Mouse (Mus musculus): ENCODE data around the gene Ckm. TPM values are rescaled to one million over a fixed set of nuclear protein-coding genes. Genes with fewer than 3 reads are reported as not detected.
A peak's percentile ranks its signal among the peaks of the same experiment; 100 is the strongest.

Gene Ckm
- polyA plus RNA-seq, 1 experiment: 0.08 TPM

DNA sequence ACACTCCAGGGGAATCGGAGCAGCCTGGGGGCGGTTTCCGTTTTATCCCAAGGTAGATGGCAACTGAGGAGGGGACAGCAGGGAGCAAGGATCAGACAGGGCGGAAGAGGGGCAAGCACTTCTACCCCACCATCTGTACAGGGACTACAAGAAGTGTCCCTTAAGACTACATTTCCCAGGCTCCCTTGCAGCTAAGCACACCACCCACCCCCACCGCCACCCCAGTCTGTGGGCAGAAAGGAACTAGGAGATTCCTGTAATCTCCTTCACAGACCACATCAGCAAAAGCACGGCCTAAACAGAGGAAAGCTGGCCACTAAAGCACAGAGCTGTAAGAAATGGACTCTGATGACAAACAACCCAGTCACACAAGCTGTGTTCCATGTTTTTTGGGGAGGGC lies 21.8 kb downstream of the Ckm start:
- no peak for DNase-seq
- no peak for TF ChIP-seq CTCF (IDR thresholded peaks at IDR 0.05; ENCODE audit: borderline replicate concordance, insufficient read depth, low read depth, low read length)
- no peak for TF ChIP-seq POLR2A (IDR thresholded peaks at IDR 0.05; ENCODE audit: borderline replicate concordance, insufficient read depth, low read length)
- WGBS: 81% methylated on average over 6 of the region's 6 CpGs
- H3K4me1 ChIP-seq (ENCODE audit: control insufficient read depth, insufficient read depth, low read length): no peaks in the 10 kb centered on the region
- H3K4me3 ChIP-seq (replicated peaks; ENCODE audit: insufficient read depth, low read depth, low read length): no peak overlapping the region
- no peaks in the 10 kb centered on the region for H3K27me3 ChIP-seq (ENCODE audit: control insufficient read depth, insufficient read depth, low read length)
- H3K27ac ChIP-seq (ENCODE audit: insufficient read depth, low read length): no peak overlapping the region

DNA sequence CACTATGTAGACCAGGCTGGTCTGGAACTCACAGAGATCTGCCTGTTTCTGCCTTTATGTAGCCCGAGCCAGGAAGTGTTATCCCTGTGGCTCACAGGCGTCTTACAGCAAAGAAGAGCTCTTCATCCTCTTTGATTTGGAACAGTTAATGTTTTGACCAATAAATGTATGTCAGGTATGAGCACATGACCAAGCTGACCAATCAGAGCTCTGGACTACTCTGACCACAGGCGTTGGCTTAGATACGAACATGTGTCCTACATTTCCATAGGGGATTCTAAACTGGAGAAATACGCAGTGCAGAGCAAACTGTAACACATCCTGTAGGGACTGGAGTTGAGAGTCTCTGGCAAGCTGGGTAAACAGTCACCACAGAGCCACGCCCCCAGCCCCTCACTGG lies 22.3 kb downstream of the Ckm start:
- Histone ChIP-seq H3K4me1 (ENCODE audit: control insufficient read depth, insufficient read depth, low read length) (no peaks in the 10 kb centered on the region), H3K27me3 (ENCODE audit: control insufficient read depth, insufficient read depth, low read length) (no peaks in the 10 kb centered on the region), H3K27ac (ENCODE audit: insufficient read depth, low read length) (no peak overlapping the region), H3K4me3 (replicated peaks; ENCODE audit: insufficient read depth, low read depth, low read length) (no peak overlapping the region)
- TF ChIP-seq CTCF (IDR thresholded peaks at IDR 0.05; ENCODE audit: borderline replicate concordance, insufficient read depth, low read depth, low read length) (no peak), POLR2A (IDR thresholded peaks at IDR 0.05; ENCODE audit: borderline replicate concordance, insufficient read depth, low read length) (no peak)
- WGBS: 84% methylated on average over 6 of the region's 6 CpGs
- DNase-seq: no peak

DNA sequence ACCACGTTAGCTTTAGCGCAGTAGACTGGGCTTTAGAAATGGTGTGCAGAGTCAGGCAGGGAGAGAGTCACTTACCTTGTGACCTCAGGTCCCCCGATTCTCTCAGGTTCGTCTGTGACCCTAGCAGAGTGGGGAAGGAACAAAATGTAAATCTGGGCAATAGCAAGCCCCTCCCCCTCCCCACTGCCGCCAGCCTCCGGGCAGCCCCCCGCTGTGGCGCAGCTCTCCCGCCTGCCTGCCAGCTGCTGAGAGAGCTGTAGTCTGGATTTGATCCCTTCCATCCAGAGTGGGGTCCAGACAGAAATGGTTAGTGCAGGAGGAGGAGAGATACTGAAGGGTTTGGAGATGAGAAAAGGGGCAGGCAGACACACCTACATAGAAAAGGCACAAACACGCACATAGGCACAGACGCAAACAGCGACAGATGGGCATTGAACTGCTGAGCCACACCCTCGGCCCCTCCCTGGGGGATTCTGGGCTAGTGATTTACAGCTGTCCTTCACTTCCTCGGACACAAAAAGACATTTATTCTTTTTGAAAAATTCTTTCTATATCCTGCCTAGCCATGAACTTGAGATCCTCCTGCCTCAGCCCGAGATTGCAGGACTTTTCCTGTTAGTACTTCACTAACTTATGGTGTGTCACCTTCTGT lies 23.5 kb downstream of the Ckm start:
- no peak for DNase-seq
- 42% methylated on average over 15 of the region's 15 CpGs for WGBS

GRCm38 (mm10) chr7:19429726-19430125 lies 25.1 kb downstream of the Ckm start:
- Histone ChIP-seq H3K27ac (ENCODE audit: insufficient read depth, low read length) (no peak overlapping the region), H3K4me3 (replicated peaks; ENCODE audit: insufficient read depth, low read depth, low read length) (no peak overlapping the region), H3K27me3 (ENCODE audit: control insufficient read depth, insufficient read depth, low read length) (no peaks in the 10 kb centered on the region), H3K4me1 (ENCODE audit: control insufficient read depth, insufficient read depth, low read length) (no peaks in the 10 kb centered on the region)
- TF ChIP-seq POLR2A (IDR thresholded peaks at IDR 0.05; ENCODE audit: borderline replicate concordance, insufficient read depth, low read length) (no peak), CTCF (IDR thresholded peaks at IDR 0.05; ENCODE audit: borderline replicate concordance, insufficient read depth, low read depth, low read length) (no peak)
- peak; percentile 51 to 63 for DNase-seq
- WGBS: 32% methylated on average over 8 of the region's 8 CpGs

More for the DNA sequence above, 23.5 kb downstream of the Ckm start:
- Histone ChIP-seq H3K27ac (ENCODE audit: insufficient read depth, low read length) (no peak overlapping the region), H3K27me3 (ENCODE audit: control insufficient read depth, insufficient read depth, low read length) (no peaks in the 10 kb centered on the region), H3K4me3 (replicated peaks; ENCODE audit: insufficient read depth, low read depth, low read length) (no peak overlapping the region), H3K4me1 (ENCODE audit: control insufficient read depth, insufficient read depth, low read length) (no peaks in the 10 kb centered on the region)
- no peak for TF ChIP-seq POLR2A (IDR thresholded peaks at IDR 0.05; ENCODE audit: borderline replicate concordance, insufficient read depth, low read length)
- no peak for TF ChIP-seq CTCF (IDR thresholded peaks at IDR 0.05; ENCODE audit: borderline replicate concordance, insufficient read depth, low read depth, low read length)

- Histone ChIP-seq H3K4me1 (ENCODE audit: control insufficient read depth, insufficient read depth, low read length) (no peaks in the 10 kb centered on the region), H3K27me3 (ENCODE audit: control insufficient read depth, insufficient read depth, low read length) (no peaks in the 10 kb centered on the region), H3K4me3 (replicated peaks; ENCODE audit: insufficient read depth, low read depth, low read length) (no peak overlapping the region), H3K27ac (ENCODE audit: insufficient read depth, low read length) (no peak overlapping the region)
- no peak for DNase-seq
- no peak for TF ChIP-seq CTCF (IDR thresholded peaks at IDR 0.05; ENCODE audit: borderline replicate concordance, insufficient read depth, low read depth, low read length)
- TF ChIP-seq POLR2A (IDR thresholded peaks at IDR 0.05; ENCODE audit: borderline replicate concordance, insufficient read depth, low read length): no peak
- 56% methylated on average over 6 of the region's 6 CpGs for WGBS
Measured at GRCm38 (mm10) chr7:19430402-19430801, 25.8 kb downstream of the Ckm start.

DNA sequence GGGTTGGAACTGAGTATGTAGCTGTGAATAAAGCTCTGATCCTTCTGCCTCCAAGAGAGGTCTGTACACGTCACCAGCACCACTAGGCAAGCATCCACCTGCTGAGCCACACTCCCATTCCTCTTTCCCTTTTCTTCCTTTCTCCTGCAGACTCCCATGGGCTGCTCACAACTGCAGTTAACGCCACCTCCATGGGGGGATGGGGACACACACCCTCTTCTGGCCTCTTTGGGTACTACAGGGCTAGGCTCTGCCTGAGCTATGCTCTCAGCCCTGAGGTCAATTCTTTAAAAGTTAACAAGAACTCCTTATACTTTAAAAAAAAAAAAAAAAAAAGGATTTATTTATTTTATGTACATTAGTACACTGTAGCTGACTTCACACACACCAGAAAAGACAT lies 27.9 kb downstream of the Ckm start:
- no peaks in the 10 kb centered on the region for H3K4me1 ChIP-seq (ENCODE audit: control insufficient read depth, insufficient read depth, low read length)
- H3K27me3 ChIP-seq (ENCODE audit: control insufficient read depth, insufficient read depth, low read length): no peaks in the 10 kb centered on the region
- WGBS: 95% methylated on average over 2 of the region's 2 CpGs
- H3K4me3 ChIP-seq (replicated peaks; ENCODE audit: insufficient read depth, low read depth, low read length): no peak overlapping the region
- DNase-seq: no peak
- TF ChIP-seq POLR2A (IDR thresholded peaks at IDR 0.05; ENCODE audit: borderline replicate concordance, insufficient read depth, low read length) (no peak), CTCF (IDR thresholded peaks at IDR 0.05; ENCODE audit: borderline replicate concordance, insufficient read depth, low read depth, low read length) (peak; percentile 25; the same call in 1 of the 2 replicates)
- H3K27ac ChIP-seq (ENCODE audit: insufficient read depth, low read length): no peak overlapping the region

GRCm38 (mm10) chr7:19436276-19436675 lies 31.7 kb downstream of the Ckm start:
- Histone ChIP-seq H3K4me1 (ENCODE audit: control insufficient read depth, insufficient read depth, low read length) (no peaks in the 10 kb centered on the region), H3K27me3 (ENCODE audit: control insufficient read depth, insufficient read depth, low read length) (no peaks in the 10 kb centered on the region), H3K27ac (ENCODE audit: insufficient read depth, low read length) (no peak overlapping the region), H3K4me3 (replicated peaks; ENCODE audit: insufficient read depth, low read depth, low read length) (no peak overlapping the region)
- TF ChIP-seq POLR2A (IDR thresholded peaks at IDR 0.05; ENCODE audit: borderline replicate concordance, insufficient read depth, low read length) (no peak), CTCF (IDR thresholded peaks at IDR 0.05; ENCODE audit: borderline replicate concordance, insufficient read depth, low read depth, low read length) (no peak)
- no peak for DNase-seq
- 96% methylated on average over 2 of the region's 2 CpGs for WGBS

DNA sequence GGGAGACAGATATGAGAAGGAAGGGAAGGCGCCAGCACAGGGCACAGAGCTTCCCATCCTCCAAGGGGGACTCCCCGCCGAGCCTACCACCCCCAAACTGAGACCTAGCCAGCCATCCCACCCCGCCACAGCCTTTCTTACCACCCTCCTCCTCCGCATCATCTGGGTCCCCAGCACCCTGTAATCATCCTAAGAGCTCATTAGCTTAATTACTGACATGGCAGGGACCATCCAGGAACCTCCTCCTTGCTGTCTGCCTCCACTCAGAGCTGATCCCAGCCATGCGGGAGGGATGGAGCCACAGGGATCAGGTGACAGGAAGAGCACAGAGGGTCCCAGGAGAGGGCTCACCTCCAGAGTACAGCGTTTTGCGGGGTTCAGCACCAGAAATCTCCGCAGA lies 32.5 kb downstream of the Ckm start:
- DNase-seq: no peak
- no peaks in the 10 kb centered on the region for H3K27me3 ChIP-seq (ENCODE audit: control insufficient read depth, insufficient read depth, low read length)
- no peak for TF ChIP-seq CTCF (IDR thresholded peaks at IDR 0.05; ENCODE audit: borderline replicate concordance, insufficient read depth, low read depth, low read length)
- no peak for TF ChIP-seq POLR2A (IDR thresholded peaks at IDR 0.05; ENCODE audit: borderline replicate concordance, insufficient read depth, low read length)
- H3K27ac ChIP-seq (ENCODE audit: insufficient read depth, low read length): no peak overlapping the region
- H3K4me1 ChIP-seq (ENCODE audit: control insufficient read depth, insufficient read depth, low read length): no peaks in the 10 kb centered on the region
- H3K4me3 ChIP-seq (replicated peaks; ENCODE audit: insufficient read depth, low read depth, low read length): no peak overlapping the region
- 88% methylated on average over 9 of the region's 9 CpGs for WGBS

Data from cerebellum, adult 2 months (tissue).